Mouse (Mus musculus) regulatory T cell (primary cell): Measurements from ENCODE around the gene Tctex1d4.

Source experiments
- in situ Hi-C: fragments of 300-600 bp; cut with MboI, MseI; formaldehyde crosslinking; loops from one replicate; pipeline ENCODE4 v1.15.1; 2025; ENCODE audit warnings: high pct_unique_total_duplicates

Tctex1d4 gene

DNA sequence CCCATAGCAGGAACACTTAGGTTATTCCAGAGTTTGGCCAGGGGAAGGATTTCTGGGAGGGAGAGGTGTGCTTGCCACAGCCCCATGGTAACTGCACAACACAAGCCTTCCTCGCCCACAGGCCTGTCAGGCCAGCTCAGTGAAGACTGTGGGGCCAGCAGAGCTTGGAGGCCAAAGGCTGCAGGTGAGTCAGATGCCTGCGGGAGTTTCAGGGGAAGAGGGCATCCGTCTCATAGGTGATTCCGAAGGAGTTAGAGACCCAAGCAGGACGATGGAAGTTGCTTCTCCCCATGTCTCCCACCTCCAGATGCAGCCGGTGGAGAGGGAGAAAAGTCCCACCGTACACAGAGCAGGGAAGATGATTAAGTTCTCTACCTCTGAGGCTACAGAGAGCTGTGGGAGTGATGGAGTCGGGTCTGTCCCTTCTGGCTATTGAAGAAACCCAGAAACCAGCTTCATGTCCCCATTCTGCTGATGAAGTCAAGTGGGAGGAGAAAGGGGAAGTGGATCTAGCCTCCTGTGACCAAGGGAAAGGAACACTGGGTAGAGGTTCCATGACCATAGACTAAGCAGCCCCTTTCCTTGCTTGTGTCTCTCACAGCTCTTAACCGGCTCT, at the start of gene Tctex1d4:
Tctex1d4 (plus strand) TSS at position 120 of the 616 bp plus-strand sequence.
- in situ Hi-C loops = loop anchor here (25.0 kb wide), 1 partner anchor 1986 kb away; the partner anchor contains the start of gene Slc2a1

DNA sequence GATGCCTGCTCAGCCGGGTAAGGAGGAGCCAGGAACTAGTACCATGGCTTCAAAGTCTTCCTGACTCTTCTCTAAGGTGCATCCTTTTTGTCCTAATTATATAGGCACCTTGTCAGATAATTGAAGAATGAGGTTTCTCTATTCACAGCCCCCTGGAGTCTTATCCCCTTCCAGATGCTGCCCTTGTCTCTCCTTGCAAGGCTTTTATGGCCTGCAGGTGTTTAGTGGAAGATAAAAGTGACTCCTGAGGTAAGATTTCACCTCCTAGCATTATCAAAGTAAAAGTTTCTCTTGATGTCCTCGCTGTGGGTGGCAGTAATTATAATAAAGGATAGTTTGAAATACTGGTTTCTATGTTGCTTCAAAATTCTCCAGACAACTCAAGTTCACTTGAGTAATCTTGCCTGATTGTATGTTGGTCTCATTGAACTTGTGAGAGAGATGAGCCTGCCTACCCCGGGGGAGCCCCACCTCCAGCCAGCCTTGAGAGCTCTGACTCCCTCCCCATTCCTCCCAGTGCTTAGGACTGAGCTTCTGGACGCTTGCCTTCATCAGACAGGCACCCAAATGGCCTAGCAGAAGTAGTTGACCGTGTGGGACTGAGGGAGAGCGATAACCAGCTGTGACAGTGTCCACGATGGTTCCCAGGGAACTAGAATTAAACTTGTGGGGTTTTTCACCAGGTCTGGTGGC, 38.5 kb upstream of the Tctex1d4 start:
- in situ Hi-C loops = no loop called here

- in situ Hi-C loops = no loop called here
Observed at GRCm38 (mm10) chr4:117090586-117090985, 36.0 kb upstream of the Tctex1d4 start.

DNA sequence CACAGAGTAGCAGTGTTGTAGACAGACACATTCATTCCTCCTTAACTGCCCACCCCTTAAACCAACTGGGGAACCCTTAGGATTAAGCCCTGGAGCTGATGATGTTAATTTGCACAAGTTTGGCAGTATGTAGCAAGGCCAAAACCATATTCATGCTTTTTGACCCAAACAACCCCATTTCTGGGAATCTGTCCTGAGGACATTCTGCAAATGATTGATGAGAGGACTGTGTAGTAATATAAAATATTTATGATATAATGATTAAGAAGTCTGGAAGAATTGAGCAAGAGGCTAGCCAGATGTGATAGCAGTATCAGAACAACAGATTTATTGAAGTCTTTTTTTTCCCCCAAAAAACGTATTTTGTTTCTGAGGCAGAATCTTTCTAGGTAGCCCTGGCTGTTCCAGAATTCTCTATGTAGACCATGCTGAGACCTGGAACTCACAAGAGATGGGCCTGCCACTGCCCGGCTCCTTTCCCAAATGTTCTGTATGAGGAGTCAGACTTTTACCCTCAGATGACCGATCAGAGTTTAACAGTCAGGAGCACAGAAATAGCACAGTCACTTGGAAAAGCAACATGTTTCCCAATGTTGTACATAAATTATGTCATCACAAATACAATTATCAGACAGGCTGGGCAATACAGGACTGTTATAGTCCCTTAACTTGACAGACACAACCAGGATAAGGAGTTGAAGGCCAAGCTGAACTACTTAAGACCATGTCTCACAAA, 31.8 kb upstream of the Tctex1d4 start:
- in situ Hi-C loops = no loop called here

DNA sequence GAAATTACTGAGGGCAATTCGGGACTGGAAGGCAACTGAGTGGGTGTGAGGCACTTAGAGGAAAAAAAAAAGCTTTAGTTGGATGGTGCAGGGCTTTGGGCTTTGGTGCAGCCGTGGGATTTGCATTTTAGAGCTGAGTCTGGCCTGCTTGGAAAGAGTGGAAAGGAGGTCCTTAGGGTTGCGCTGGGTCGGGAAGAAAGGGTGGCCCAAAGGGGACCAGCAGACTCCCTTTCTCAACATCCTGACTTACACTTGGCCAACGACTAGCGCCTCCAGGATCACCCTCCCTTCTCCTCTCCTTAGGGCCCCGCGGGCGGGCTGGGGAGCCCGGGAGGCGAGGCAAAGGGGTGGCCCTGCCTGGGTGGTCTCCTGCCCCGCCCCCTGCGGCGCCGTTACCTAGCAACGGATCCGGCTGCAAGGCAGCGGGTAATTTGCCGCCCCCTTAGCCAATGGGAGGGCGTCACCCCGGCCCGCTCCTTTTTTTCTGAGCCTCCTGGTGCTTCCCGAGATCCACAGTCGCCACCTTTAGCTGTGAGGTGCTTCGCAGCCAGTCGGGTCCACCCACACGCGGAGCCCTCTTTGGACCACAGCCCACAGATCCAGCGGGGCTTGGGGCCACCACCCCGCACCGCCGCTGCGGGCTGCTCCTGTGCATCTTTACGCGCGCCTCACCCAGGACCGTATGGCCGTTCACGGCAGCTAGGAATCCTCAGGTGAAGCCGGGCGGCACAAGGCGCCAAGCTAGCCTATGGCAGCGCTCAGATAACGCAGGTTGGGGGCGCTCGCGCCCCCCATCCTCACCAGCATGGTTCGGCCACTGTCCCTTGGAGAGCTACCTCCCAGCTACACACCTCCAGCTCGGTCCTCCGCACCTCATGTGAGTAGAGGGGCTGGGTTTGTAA, 30.8 kb upstream of the Tctex1d4 start, which contains the start of gene Ptch2:
Ptch2 (plus strand) TSS at position 525 of the 902 bp plus-strand sequence.
- in situ Hi-C loops = no loop called here

DNA sequence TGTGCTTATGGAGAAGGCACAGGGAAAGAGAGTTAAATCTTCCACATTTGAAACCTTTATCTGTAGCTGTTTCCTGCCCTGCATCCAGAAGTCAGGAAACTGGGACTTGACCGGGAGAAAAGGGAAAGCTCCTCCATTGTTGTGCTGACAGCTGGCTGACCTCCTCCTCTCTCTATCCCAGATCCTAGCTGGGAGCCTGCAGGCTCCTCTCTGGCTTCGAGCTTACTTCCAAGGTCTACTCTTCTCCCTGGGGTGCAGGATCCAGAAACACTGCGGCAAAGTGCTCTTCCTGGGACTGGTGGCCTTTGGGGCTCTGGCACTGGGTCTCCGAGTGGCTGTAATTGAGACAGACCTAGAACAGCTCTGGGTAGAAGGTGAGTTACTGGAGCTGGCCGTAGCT, 29.9 kb upstream of the Tctex1d4 start:
- in situ Hi-C loops = no loop called here

DNA sequence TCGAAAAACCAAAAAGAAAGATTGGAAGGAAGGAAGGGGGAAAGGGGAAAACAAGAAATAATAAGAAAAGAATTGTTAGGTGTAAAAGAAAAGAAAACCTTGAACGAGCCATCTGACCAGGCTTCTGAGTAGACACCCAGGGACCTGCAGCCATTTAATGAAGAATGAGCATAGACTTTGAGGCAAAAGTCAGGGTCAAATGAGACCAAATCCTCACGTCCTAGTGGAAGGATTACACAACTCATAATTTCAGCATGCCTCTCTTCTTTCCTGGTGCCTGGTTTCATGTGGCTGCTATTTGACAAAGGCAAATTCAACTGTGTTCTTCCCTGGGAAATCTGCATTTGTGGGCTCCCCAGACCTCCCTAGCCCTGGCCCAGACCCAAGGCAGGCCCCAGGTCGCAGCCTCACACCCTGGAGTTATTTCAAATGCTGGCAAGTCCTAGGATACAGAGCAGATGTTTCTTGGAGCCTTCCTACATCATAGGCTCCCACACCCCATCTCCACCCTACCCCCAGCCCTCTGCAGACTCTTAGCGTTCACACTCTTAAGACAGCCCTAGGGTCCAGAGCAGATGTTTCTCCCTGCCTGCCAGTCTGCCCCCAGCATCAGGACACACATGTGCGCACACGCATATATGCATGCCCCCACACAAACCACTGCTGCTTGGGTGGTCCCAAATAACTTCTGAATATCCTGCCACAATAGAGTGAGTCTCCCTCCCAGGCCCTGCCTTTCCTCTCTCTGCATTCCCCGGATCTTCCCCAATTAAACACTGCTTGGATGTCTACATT, 28.4 kb upstream of the Tctex1d4 start:
- in situ Hi-C loops = no loop called here

GRCm38 (mm10) chr4:117098764-117099036, 27.9 kb upstream of the Tctex1d4 start:
- in situ Hi-C loops = no loop called here

GRCm38 (mm10) chr4:117100036-117100435, 26.6 kb upstream of the Tctex1d4 start:
- in situ Hi-C loops = no loop called here

GRCm38 (mm10) chr4:117101218-117101617, 25.4 kb upstream of the Tctex1d4 start:
- in situ Hi-C loops = no loop called here

DNA sequence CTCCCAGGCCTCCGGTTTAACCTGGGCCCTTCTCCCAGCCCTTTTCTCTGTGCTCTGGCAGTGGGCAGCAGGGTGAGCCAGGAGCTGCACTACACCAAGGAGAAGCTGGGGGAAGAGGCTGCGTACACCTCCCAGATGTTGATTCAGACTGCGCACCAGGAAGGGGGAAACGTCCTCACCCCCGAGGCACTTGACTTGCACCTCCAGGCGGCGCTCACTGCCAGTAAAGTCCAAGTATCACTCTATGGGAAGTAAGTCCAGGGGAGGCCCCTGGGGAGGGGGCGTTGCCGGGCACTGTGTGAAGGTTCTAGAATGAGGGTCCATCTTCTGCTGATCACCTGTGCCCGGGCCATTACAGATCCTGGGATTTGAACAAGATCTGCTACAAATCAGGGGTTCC, 21.9 kb upstream of the Tctex1d4 start:
- in situ Hi-C loops = no loop called here

GRCm38 (mm10) chr4:117105127-117105526, 21.5 kb upstream of the Tctex1d4 start:
- in situ Hi-C loops = no loop called here

DNA sequence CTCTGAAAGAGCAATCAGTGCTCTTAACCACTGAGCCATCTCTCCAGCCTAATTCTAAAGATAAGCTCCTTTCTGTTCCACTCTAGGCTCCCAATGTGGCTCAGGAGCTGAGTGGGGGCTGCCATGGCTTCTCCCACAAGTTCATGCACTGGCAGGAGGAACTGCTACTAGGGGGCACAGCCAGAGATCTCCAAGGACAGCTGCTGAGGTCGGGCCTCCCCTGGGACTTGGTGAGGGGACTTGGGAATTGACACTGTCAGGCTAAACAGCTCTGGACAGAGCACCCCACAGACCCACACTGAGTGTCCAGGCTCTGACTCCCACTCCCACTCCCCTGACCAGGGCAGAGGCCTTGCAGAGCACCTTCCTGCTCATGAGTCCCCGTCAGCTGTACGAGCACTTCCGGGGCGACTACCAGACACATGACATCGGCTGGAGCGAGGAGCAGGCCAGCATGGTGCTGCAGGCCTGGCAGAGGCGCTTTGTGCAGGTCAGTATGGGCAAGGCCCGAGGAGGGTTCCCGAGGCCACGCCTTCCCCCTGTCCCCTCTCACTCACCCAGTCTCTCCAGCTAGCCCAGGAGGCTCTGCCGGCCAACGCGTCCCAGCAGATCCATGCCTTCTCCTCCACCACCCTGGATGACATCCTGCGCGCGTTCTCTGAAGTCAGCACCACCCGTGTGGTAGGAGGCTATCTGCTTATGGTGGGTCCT, 18.6 kb upstream of the Tctex1d4 start:
- in situ Hi-C loops = no loop called here

GRCm38 (mm10) chr4:117108524-117108849, 18.1 kb upstream of the Tctex1d4 start:
- in situ Hi-C loops = no loop called here

DNA sequence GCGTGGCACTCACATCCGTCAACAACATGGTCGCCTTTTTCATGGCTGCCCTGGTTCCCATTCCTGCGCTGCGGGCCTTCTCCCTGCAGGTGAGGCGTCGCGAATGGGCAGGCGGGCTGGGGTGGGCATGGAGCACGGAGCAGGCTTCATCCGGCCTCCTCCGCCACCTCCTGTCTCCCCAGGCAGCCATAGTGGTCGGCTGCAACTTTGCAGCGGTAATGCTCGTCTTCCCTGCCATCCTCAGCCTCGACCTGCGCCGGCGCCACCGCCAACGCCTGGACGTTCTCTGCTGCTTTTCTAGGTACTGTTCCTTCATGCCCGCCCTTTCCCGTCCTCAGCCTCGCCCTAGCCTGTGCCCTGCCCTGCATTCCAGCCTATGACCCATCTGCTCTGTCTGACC, 17.3 kb upstream of the Tctex1d4 start:
- in situ Hi-C loops = no loop called here

DNA sequence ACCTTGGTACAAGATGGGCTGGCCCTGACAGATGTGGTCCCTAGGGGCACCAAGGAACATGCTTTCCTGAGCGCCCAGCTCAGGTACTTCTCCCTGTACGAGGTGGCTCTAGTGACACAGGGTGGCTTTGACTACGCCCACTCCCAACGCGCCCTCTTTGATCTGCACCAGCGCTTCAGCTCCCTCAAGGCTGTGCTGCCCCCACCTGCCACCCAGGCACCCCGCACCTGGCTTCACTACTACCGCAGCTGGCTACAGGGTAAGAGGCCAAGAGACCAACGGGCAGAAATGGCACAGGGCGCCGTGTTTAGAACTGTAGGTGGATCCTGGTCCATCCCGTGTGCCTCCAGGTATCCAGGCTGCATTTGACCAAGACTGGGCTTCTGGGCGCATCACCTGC, 16.3 kb upstream of the Tctex1d4 start:
- in situ Hi-C loops = no loop called here

- in situ Hi-C loops = no loop called here
Observed at GRCm38 (mm10) chr4:117110985-117111384, 15.6 kb upstream of the Tctex1d4 start.

DNA sequence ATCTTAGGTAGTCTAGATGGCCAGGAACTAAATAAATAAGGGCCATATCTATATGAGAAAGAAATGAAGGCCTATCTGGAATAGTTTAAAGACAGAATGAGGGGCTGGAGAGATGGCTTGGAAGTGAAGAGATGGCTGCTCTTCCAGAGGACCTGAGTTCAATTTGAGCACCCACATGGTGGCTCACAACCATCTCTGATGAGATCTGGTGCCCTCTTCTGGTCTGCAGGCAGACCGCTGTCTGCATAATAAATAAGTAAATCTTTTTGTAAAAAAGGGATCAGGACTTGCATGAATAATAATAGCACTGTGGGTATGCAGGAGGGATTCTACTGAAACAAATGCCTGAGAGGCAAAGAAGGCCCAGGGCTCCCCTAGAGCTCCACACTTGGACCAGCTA, 13.4 kb upstream of the Tctex1d4 start:
- in situ Hi-C loops = no loop called here

GRCm38 (mm10) chr4:117115592-117115991, 11.0 kb upstream of the Tctex1d4 start:
- in situ Hi-C loops = no loop called here

- in situ Hi-C loops = no loop called here
Observed at GRCm38 (mm10) chr4:117117931-117118330, 8.7 kb upstream of the Tctex1d4 start.
